Mouse (Mus musculus) lung, adult 2 months (tissue): ENCODE measurements at regions not wholly inside any gene's neighbourhood (a gene's known extent, or its start where the extent isn't known, plus 50 kb on each side); places are given as distances from the start of the nearest gene placed in this dataset.

ENCODE experiments used
- CTCF ChIP-seq: fragments of 200-500 bp; IDR thresholded peaks from 2 replicates; pipeline ENCODE4 v1.5.1; 2011; ENCODE audit warnings: mild to moderate bottlenecking, low read length, control low read depth; ENCODE audit not compliant: insufficient read depth
- POLR2A ChIP-seq: fragments of 200-500 bp; IDR thresholded peaks from 2 replicates; pipeline ENCODE4 v1.6.1; 2011; ENCODE audit warnings: low read depth, mild to moderate bottlenecking, control low read depth, low read length, borderline replicate concordance; ENCODE audit errors: extremely low read depth

GRCm38 (mm10) chr8:88018494-88018893, 59.1 kb upstream of the Zfp423 start:
- TF ChIP-seq CTCF, result no peak
- TF ChIP-seq POLR2A, result no peak
